Mouse (Mus musculus): ENCODE results near the gene Lamp2.
"Not testable (repeated sequence)": the region's sequence is repeated elsewhere in the genome, so short reads cannot be mapped to it uniquely, and the experiment has no call there.

The Lamp2 gene

DNA sequence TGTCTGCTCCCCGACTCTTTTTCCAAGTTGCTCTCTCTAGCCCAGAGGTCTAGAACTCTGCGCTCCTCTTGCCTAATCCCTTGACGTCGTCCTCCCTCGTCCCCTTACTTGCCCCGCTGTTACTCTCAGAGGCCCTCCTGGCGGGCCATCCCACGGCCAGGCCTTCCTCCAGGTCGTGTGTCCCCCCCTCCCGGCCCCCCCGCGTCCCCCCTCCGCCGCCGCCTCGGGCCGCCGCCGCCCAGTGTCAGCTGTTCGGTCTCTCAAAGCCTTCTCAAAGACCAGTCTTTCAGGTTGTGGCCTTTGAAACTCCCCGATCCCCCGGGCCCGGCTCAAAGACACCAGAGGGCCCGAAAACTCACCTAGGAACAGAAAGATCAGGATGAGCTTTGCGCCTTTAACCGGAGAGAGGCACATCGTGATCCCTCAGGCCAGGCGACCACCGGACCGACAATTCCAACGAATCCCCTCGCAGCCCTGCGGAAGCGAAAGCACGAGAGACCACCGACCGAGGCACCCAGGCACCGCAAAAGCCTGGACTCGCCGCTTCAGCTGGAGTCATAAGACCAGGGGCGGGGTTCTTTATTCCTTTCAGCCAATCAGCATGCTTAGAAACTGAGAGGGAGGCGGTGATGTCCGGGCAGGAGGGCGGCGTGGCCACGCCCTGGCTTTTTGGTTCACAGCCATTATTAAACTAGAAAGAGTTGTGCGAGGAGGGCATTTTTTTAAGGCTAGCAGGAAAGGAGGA lies at the start of gene Lamp2:
Lamp2 (minus strand) TSS at position 565 of the 745 bp plus-strand sequence.
- peak; percentile 67 for DNase-seq

DNA sequence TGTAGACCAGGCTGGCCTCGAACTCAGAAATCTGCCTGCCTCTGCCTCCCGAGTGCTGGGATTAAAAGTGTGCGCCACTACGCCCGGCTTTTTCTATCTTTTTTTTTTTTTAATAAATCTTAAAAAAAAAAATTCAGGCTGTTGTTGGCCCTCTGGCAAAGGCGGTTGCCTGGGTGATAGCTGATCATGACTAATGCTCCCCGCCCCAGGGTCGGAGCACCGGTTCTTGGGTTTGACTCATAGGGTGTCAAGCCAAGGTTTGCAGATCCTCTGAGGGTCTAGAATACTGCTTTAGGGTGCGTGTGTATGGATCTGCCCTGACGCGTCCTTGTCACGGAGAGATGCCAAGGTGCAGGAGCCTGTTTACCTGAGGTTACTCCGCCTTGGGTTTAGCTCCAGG lies 48.6 kb upstream of the Lamp2 start:
- no peak for DNase-seq

DNA sequence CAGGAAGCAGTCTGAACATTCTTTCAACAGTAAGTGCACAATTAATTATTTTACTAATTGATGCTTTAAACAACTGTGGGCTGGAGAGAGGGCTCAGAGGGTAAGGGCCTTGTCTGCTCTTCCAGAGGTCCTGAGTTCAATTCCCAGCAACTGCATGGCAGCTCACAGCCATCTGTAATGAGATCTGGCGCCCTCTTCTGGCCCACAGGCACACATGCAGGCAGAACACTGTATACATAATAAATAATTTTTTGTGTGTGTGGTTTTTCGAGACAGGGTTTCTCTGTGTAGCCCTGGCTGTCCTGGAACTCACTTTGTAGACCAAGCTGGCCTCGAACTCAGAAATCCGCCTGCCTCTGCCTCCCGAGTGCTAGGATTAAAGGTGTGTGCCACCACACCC lies 45.9 kb upstream of the Lamp2 start:
- peak; percentile 22 for DNase-seq

DNA sequence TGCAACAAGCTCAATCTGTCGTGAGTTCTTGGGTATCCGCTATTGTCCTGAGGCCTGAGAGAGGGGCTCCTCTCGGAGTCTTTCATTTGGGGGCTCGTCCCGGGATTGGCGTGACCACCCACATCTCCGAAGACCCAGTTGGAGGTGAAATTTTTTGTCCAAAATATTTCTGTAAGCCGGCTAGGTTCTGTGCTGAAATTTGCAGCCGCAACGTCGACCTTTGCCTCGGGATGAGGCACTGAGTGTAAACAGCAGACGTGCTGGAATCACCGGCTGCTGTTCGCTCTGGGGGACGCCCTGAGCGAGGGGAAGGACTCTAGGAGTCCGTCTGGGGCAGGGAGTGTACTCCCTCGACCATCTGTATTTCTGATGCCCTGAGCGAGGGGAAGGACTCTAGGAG lies 29.2 kb upstream of the Lamp2 start:
- DNase-seq, result not testable (repeated sequence)

DNA sequence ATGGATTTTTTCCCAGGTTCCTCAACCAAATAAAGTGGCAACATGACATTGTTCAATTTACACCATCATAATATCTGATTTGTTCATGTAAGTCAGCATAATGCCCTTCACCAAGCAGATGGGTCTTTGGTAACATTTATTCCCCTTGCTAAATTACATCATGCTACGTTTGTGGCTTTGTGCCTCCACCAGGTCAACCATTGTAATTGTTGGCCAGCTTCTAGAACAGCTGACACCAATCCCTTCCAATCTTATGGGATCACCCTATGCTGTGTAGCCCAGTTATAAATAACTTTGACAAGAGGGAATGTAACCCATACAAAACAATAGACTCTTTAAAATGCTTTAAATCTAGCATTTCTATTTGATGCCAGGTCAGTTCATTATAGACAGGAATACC lies 22.3 kb upstream of the Lamp2 start:
- DNase-seq, result no peak

DNA sequence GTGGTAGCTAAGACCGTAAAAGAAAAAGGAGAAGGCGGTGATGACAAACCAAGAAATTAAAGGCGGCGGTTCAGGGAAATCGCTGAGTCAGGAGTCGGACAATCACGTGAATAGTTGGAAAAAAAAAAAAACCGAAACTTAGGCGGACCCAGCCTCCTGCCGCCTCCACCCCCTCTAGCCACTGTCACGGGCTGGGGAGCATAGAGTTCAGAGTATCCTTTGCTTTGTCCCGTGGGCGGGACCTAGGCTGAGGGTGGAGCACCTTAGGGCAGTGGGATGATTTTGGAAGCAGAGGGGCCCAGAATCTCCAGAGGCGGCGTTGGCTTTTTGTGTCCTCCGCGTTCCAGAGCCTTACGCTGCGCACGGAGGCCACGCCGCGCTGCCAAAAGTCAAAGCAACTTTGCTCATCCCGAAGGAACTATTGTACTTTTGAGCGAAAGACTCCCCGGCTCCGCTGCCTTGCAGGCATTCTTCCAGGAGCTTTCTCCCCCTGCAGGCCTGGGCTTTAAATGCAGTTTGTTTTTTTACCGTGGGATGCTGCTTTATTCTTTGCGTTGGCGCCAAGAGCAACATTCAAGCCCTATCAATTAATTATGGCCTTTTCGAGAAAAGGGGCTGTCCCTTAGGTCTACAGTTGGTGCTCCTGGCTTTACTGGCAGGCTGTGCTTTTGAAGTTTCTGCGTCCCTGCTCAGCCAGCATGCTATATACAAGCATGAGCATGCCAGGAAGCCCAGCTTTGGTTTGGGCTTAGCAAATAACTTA lies 17.5 kb upstream of the Lamp2 start:
- peak; percentile 62 for DNase-seq

DNA sequence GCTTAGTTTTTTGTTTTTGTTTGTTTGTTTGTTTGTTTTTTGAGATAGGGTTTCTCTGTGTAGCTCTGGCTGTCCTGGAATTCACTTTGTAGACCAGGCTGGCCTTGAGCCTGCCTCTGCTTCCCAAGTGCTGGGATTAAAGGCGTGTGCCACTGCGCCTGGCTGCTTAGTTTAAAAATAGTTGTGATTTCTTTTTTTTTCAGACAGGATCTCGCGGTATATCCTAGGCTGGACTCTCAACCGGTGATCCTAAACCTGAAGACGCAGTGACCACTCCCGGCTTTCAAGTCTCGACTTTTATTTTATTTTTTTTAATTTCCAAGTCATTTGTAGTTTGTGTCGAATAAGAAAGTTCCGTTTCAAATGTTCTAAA lies 16.9 kb upstream of the Lamp2 start:
- no peak for DNase-seq

DNA sequence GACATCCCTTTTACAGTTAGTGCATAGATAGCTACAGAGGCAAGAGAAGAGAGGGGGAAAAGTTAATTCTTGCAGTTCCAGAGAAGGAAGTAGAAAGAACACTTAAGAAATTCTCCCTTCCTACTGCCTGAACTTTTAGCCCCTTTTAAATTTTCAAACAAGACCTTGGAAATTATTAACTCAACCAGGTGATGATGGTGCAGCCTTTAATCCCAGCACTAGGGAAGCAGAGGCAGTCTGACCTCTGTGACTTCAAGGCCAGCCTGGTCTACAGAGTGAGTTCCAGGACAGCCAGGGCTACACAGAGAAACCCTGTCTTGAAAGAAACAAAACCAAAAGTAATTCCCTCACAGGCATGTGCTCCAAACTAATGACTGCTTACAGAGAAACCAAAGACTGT lies 10.0 kb upstream of the Lamp2 start:
- no peak for DNase-seq

DNA sequence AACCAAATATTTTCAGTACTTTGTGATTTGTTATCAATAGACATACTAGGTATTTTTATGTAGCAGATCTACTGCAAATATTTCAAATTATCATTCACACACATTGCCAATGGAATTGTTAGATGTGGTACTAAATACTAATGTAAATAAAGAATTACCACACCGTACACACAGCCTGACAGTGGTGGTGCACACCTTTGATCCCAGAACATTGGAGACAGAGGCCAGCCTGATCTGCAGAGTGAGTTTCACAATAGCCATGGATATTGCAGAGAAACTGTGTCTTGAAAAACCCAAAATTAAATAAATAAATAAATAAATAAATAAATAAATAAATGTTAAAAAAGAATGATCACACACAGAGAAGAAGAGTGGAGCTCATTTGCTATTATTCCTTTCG lies 6.9 kb upstream of the Lamp2 start:
- no peak for DNase-seq

DNA sequence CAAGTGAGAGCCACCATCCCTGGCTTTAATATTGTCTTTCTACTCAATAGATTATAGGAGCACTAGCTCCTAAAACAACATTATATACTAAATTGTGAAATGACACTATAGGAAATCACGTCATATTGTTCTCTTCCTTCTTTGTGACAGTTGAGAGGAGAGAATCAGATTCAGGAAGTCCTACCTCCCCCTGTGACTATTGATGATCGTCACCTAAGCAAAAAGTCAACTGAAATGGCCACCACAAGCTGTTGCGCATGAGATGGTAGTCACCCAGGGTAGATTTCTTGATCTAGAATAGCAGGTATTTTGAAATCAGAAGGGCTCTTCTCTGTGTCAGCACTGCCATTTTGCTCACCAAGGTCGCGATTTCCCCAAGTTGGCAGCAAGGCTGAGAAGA lies 5.8 kb upstream of the Lamp2 start:
- no peak for DNase-seq

DNA sequence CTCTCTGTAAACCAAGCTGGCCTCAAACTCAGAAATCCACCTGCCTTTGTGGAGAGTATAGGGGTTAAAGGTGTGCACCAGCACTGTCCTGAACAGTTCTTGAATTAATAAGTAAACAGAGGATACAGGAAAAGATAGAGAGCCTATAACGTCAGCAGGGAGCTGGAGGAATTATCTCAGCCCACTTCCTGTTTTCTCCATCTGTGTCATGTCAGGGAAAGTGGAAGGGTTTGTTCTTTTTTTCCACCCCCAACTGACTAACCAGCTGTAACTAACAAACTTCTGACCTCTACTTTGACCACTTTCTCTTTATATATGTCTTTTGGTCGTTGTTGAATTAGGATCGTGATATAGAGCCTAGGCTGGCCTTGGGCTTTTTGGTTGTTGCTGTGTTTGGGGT lies 4.6 kb upstream of the Lamp2 start:
- no peak for DNase-seq

DNA sequence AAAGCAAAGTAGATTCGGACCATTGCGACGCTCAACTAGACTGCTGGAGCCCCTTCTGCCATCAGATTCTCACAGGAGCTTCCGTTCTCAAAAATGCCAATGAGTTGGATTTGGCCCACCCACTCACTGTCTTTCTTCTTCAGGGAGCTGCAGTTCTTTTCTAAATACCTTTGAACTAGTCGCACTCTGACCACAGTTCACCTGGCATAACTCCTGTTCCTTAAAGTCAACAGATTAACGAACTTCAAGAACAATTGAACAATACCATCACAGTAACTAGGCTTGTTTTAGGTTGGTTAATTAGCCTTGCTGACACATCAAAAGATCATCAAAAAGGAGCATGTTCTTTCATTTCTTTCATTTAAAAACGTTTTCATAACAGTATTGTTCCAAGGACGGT lies 2.8 kb upstream of the Lamp2 start:
- DNase-seq, result no peak

DNA sequence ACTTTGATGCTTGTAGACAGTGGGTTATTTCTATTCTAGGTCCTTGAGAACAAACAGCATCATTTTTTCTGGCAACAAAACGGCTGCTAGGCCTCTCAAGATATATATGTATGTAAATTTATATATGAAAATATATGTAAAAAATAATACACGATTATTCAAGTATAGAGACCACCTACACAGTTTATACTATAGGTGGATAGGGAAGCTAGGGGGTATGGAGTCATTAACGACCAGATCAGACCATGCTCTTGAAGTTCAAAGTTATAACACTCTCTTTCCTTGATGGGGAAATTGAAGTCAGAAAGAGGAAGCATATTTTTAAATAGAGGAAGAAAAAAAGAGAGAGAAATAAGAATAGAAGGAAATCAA lies 367 bp upstream of the Lamp2 start:
- no peak for DNase-seq

DNA sequence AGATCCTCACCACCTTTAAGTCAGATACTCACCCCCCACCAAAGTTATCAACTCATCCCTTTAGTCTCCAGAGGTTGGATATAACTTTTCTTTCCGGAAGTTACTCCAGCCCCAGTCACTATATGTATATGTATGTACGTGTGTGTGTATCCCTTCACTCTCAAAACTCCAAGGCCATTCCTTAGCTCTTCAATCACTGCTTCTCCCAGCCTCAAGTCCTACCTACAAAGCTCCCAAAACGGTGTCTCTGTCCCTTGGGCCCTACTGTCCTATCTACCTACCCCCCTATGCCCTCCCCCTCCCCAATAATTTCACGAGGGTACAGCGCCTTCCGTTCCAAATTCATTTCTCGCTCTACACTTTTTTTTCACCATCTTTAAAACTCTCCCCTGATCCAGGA lies 780 bp downstream of the Lamp2 start:
- DNase-seq, result no peak

DNA sequence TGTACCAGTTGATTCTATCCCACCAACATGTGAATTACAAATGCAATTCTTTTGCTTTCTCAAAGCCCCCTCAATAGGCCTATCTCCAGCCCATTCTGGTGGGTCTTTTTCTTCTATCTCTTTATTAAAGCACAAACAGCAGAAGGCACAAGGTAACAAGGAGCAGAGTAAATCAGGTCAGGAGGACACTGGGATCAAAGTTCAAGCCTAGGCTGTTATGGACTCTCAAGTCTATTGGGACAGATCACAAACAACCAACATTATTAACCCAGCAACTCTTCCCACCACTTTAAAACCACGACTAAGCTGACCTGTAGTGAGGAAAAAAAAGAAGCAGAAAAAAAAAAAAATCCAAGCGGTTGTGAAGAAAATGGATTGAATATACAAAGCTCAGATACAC lies 1.4 kb downstream of the Lamp2 start:
- DNase-seq, result no peak

DNA sequence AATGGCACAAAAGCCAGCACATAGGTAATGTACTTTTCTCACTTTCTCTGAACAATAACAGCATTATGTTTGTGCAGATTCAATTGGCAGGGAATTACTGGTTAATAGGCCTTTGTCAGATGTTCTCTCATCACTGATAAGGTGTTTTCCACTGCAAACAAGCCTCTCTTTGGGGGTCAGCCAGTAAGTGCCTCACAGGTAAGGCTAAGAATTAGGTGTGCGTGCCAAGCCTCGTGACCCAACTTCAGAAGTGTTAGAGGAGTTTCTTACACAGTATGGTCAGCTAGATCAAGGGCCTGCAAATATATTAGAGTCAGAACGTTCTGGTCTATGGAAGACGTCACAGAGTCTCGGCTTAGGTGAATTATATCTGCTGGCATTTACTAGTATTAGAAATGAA lies 2.3 kb downstream of the Lamp2 start:
- no peak for DNase-seq

DNA sequence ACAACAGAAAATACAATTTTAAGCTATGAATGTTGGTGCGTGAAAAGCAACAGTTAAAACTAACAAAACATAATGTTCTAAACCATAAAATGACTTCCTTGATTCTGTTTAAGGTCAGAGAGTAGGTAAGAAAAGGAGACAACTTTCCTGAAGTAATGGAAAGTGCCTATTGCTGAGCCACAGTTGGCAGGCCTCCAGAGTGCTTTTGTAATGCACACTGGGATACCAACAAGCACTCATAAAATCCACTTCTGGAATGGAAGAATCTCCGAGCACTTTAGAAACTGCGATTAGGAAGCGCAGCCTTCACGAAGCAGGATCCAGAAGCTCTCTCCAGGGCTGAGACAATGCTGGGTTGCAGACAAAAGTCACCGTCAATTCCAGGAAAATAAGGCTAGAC lies 5.8 kb downstream of the Lamp2 start:
- DNase-seq, result no peak

DNA sequence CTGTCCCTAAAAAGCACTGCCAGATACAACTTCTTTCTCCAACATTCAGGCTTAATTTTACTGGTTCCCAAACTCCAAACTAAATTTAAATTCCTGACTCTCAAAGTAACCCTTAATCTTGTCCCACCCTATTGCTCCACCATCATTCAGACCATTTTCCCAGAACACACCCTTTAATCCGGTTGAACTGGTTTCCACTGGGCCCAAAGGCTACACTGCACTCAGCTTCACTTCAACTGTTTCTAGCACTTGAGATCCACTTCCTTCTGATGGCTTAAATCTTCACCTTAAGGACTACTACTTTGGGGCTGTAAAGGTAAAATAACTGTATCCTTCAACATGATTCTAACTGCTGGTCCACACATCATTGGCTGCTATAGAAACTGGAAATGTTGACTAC lies 10.5 kb downstream of the Lamp2 start:
- DNase-seq, result no peak

DNA sequence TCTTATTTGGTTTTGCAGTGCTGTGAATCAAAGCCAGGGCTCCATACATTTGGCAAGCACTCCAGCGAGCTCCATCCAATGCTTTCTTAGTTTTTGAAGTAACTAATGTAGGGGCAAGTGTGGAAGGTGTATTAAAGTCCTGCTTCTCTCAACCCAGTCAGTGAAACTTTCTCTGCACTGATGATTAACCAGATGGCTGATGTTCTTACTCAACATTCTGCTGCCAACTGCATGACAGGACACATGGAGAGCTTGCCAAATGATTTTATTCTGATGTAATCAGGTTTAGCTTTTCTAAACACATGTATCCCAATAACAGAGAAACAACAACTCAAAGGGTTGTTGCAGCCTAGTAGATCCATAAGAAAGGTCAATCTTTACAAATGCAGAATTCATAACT lies 13.8 kb downstream of the Lamp2 start:
- DNase-seq, result no peak

DNA sequence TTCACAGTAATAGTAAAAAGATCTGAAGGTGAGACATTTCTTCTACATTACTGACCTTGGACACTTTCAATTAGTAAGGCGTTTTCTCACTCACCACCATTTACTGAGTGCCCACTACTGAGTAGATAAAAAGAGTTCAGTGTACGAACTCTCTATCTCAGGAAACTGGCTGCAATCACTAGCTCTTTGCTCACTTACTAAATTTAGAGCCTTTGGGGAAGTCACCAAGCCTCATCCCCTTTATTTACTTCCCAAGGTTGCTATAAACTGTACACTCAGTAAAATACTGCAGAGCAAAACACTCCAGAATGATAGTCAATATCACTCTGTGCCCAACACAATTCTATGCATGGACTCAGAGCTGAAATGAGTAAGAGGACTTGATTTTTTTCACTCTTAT lies 16.6 kb downstream of the Lamp2 start:
- DNase-seq, result no peak

DNA sequence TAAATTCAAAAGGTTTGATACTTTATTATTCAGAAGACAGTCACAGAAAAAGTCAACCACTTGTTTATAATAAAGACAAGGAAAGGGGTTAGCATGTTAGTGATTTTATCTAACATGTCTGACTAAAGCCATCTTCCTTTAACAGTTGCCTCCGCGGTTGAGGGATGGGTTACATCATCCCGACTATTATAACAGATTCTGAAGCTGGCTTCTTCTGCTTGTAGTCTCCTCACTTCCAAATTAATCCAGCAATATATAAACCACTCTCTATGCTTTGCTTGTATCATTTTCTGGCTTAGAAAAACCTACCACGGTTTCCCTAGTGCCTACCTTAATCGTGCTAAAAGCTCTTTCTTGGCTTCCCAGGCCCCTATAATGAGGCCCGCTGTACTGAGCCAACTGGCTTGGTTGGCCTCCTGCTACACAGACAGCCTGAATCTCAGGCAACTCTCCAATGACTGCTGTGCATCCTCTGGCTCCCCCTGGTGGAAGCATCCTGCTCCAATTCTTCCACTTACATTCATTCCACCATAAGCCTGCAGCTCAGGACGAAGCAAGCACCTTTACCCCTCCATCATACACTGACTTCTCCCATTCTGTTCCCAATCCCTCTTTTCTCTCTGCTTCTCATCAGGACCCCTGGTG lies 18.0 kb downstream of the Lamp2 start:
- peak; percentile 77 for DNase-seq

DNA sequence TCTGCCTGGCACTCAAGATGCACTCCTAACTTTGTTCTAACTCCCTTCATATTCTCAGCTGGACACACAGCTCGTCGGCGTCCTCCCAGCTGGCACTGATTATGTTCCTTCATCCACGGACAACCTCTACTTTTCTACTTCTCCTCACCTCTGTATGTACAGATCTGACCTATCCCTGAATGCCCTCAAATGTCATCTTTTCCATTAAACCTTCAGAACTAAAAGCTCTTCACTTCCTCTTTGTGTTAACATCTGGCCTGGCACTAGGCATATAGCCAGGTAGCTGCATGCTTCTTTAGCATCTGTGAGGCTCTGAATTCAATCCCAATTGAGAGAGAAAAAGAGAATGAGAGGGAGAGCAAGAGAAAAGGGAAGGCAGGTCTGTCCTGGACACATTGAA lies 26.8 kb downstream of the Lamp2 start:
- DNase-seq, result no peak

DNA sequence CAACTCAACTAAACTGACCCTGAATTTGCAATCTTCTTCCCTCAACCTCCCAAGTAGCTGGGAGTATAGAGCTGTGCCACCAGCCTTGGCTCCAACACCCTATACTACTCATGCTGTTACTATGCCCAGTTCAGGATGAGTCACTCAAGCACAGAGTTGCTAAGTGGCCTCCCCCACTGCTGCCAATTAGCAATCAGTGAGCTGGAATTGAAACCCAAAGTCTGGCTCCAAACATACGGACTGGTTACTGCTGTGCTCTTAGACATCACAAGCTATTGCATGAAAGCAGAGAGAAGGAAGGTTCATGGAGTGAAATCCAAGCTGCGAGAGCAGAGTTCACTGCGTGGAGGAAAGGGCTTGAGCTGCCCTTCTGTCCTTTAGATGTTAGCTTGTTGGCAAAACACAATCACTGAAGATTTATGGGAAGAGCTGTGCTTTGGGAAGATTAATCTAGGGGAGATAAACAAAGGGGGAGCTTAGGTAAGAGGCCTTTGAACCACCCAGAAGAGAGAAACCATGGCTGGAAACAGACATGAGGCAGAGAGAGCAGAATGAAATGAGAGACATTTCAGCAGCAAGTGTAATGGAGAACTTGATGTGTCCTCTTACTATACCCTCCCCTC lies 27.3 kb downstream of the Lamp2 start:
- DNase-seq, result no peak

DNA sequence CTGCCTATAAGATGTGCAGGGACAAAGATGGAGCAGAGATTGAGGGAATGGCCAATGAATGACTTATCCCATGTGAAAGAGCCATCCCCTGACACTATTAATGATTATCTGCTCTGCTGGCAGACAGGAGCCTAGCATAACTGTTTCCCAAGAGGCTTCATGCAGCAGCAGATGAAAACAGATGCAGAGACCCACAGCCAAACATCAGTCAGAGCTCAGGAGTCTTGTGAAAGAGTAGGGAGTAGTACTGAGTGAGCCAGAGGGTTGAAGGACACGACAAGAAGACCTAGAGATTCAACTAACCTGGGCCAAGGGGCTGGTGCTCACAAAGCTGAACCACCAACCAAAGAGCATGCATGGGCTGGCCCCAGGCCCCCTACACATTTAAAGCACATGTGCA lies 30.2 kb downstream of the Lamp2 start:
- no peak for DNase-seq

Data from thymus, postnatal 4 days (tissue).